Mouse (Mus musculus) kidney, embryonic 16.5 days (tissue): Measurements from ENCODE around the gene Tcirg1. TPM values are rescaled to one million over a fixed set of nuclear protein-coding genes. Genes with fewer than 3 reads are reported as not detected.

Source experiments
- ATAC-seq: fragments of 200-750 bp; cut with Nextera tagmentation; 2 replicates; pipeline ENCODE4 v1.8.0; 2017; ENCODE audit warnings: moderate TSS enrichment; ENCODE audit not compliant: low FRiP score, low TSS enrichment
- H3K27ac ChIP-seq: fragments of 300-500 bp; sonication (generic); 2 replicates; pipeline ENCODE4 v1.5.1; 2014; ENCODE audit warnings: low read length
- H3K27me3 ChIP-seq: fragments of 300-500 bp; sonication (generic); 2 replicates; pipeline ENCODE4 v1.6.1; 2014; ENCODE audit warnings: low read length, control low read depth, mixed read lengths; ENCODE audit not compliant: insufficient read depth
- H3K36me3 ChIP-seq: fragments of 300-500 bp; sonication (generic); 2 replicates; pipeline ENCODE4 v1.6.1; 2014; ENCODE audit warnings: low read length, control low read depth, mixed read lengths; ENCODE audit not compliant: insufficient read depth
- H3K4me1 ChIP-seq: fragments of 300-500 bp; sonication (generic); 2 replicates; pipeline ENCODE4 v1.6.1; 2014; ENCODE audit warnings: low read length, control low read depth, mixed read lengths; ENCODE audit not compliant: insufficient read depth
- H3K4me2 ChIP-seq: fragments of 300-500 bp; sonication (generic); replicated peaks from 2 replicates; pipeline ENCODE4 v1.6.1; 2014; ENCODE audit warnings: low read depth, low read length
- H3K4me3 ChIP-seq: fragments of 300-500 bp; sonication (generic); 2 replicates; pipeline ENCODE4 v1.5.1; 2014; ENCODE audit warnings: mild to moderate bottlenecking, low read length
- H3K9ac ChIP-seq: fragments of 300-500 bp; sonication (generic); replicated peaks from 2 replicates; pipeline ENCODE4 v1.6.1; 2014; ENCODE audit warnings: low read length
- H3K9me3 ChIP-seq: fragments of 300-500 bp; sonication (generic); 2 replicates; pipeline ENCODE4 v1.6.1; 2016; ENCODE audit warnings: low read length, control low read depth
- WGBS: fragments of 180-500 bp; shearing (Covaris S2); extraction: QIAGEN DNeasy Blood & Tissue Kit; methylation state at CpG from one replicate; pipeline ENCODE4 v1.1.7; 2014; 5-methylcytosine and 5-hydroxymethylcytosine counted together
- polyA plus RNA-seq: library from polyadenylated mRNA; unstranded; fragments of >200 nt; fragmentation: Nextera tagmentation; extraction: Ambion mirVana; gene quantifications from 2 replicates; pipeline ENCODE4 v1.2.1, GENCODE M21; 2015

The Tcirg1 gene
- polyA plus RNA-seq, 1 experiment from 2014 or later: 56.1 TPM

DNA sequence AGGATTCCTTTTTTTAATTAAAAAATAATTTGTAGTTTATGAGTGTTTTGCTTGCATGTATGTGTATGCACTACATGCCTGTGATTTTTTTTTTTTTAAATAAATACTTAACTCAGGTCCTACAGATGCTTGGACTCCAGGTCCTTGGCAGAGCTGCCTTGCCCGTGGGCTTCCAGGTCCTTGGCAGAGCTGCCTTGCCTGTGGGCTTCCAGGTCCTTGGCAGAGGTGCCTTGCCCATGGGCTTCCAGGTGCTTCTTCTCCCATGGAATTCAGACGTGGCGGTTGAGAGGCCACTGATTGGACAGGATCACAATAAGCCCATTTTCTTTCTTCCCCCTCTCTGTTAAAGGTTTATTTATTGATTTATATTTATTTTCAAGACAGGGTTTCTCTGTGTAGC is 49.7 kb downstream of the Tcirg1 start:
- Histone ChIP-seq H3K4me2 (no peak overlapping the region), H3K27ac (no peak overlapping the region), H3K4me1 (peaks cover 31% of the 10 kb centered on the region), H3K27me3 (no peaks in the 10 kb centered on the region), H3K4me3 (no peak overlapping the region), H3K9me3 (no peaks in the 10 kb centered on the region), H3K9ac (no peak overlapping the region), H3K36me3 (no peaks in the 10 kb centered on the region; the same call in 1 of the 2 replicates)
- ATAC-seq: no peak
- WGBS: 73% methylated on average over 3 of the region's 3 CpGs

- no peaks in the 10 kb centered on the region for H3K9me3 ChIP-seq
- no peaks in the 10 kb centered on the region for H3K36me3 ChIP-seq
- H3K27me3 ChIP-seq: no peaks in the 10 kb centered on the region
- 0 out of 2 replicates have a peak overlapping the region, but pooled peaks have one; percentile 17 for H3K9ac ChIP-seq
- WGBS: 16% methylated on average over 4 of the region's 4 CpGs
- peak overlapping the region; percentile 5; the same call in 1 of the 2 replicates for H3K4me3 ChIP-seq
- H3K27ac ChIP-seq: peak overlapping the region; percentile 27
- no peak for ATAC-seq
- H3K4me2 ChIP-seq: peak overlapping the region; percentile 38
- H3K4me1 ChIP-seq: peaks cover 38% of the 10 kb centered on the region
Observed at GRCm38 (mm10) chr19:3855601-3856000, 51.3 kb downstream of the Tcirg1 start.

DNA sequence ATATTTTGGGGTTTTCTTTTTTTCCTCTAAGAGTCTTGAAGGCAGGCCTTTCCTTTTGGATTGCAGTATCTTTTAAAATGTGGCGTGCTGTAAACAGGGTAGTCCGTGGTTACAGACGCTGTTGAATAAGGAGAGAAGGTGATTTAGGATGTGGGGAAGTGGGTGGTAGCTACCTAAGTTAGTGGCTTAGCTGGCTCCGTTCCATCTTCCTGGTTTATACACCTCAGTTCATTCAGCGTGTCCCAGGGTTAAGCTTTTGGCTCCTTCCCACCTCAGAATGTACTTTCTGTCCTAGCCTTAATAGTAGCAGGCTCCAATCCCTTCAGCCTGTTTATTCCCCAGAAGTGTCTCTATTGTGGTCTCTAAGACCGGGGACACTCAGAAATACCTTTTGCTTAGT is 51.8 kb downstream of the Tcirg1 start:
- 56% methylated on average over 6 of the region's 6 CpGs for WGBS
- H3K27me3 ChIP-seq: no peaks in the 10 kb centered on the region
- no peaks in the 10 kb centered on the region for H3K36me3 ChIP-seq
- H3K27ac ChIP-seq: peak overlapping the region; percentile 27; the same call in 1 of the 2 replicates
- no peaks in the 10 kb centered on the region for H3K9me3 ChIP-seq
- no peak overlapping the region for H3K9ac ChIP-seq
- no peak for ATAC-seq
- H3K4me2 ChIP-seq: peak overlapping the region; percentile 38
- peak overlapping the region; percentile 5; the same call in 1 of the 2 replicates for H3K4me3 ChIP-seq
- H3K4me1 ChIP-seq: peaks cover 40% of the 10 kb centered on the region

DNA sequence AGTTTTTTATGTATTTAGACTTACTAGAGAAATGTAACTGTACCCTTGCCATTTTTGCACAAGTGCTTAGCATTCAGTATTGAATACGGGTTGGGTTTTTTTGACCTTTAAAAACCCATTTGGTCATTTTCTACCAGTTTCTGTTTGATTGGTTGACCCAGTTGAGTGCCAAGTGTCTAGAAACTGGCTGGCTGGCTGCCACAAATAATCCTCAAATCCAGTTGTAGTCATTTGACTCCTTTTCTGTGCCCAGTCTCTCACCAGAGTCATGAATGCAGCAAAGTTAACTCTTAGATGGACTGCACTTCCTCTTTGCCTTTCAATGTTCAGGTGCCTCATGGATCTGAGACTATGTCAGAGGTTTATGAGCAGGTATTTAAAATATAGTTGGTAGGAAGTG is 53.0 kb downstream of the Tcirg1 start:
- Histone ChIP-seq H3K9me3 (no peaks in the 10 kb centered on the region), H3K4me2 (peak overlapping the region; percentile 79), H3K36me3 (no peaks in the 10 kb centered on the region), H3K9ac (no peak overlapping the region), H3K4me1 (peaks cover 42% of the 10 kb centered on the region), H3K4me3 (peak overlapping the region; percentile 65), H3K27ac (no peak overlapping the region), H3K27me3 (no peaks in the 10 kb centered on the region)
- no peak for ATAC-seq
- 82% methylated on average over 1 of the region's 1 CpGs for WGBS

GRCm38 (mm10) chr19:3853121-3853520 is 53.8 kb downstream of the Tcirg1 start:
- Histone ChIP-seq H3K27ac (no peak overlapping the region), H3K4me1 (peaks cover 42% of the 10 kb centered on the region), H3K9ac (no peak overlapping the region), H3K4me3 (peak overlapping the region; percentile 65), H3K9me3 (no peaks in the 10 kb centered on the region), H3K27me3 (no peaks in the 10 kb centered on the region), H3K4me2 (peak overlapping the region; percentile 79), H3K36me3 (no peaks in the 10 kb centered on the region)
- no peak for ATAC-seq
- WGBS: 83% methylated on average over 10 of the region's 10 CpGs

GRCm38 (mm10) chr19:3851979-3852681 is 54.8 kb downstream of the Tcirg1 start:
- peak overlapping the region; percentile 65 for H3K4me3 ChIP-seq
- under 1% methylated on average over 62 of the region's 74 CpGs for WGBS
- H3K4me2 ChIP-seq: peak overlapping the region; percentile 79
- no peak; the same call in none of the 2 replicates for ATAC-seq
- peak overlapping the region; percentile 83 for H3K9ac ChIP-seq
- peaks cover 40% of the 10 kb centered on the region for H3K4me1 ChIP-seq
- H3K36me3 ChIP-seq: no peaks in the 10 kb centered on the region
- no peaks in the 10 kb centered on the region for H3K27me3 ChIP-seq
- H3K27ac ChIP-seq: peak overlapping the region; percentile 98
- no peaks in the 10 kb centered on the region for H3K9me3 ChIP-seq

GRCm38 (mm10) chr19:3851502-3851962 is 55.4 kb downstream of the Tcirg1 start, which contains the start of gene Chka:
TSS of gene Chka (plus strand) at chr19:3851773.
- H3K9me3 ChIP-seq: no peaks in the 10 kb centered on the region
- ATAC-seq: peak; percentile 98
- H3K27me3 ChIP-seq: no peaks in the 10 kb centered on the region
- H3K4me1 ChIP-seq: peaks cover 40% of the 10 kb centered on the region
- H3K36me3 ChIP-seq: no peaks in the 10 kb centered on the region
- peak within 1 kb of the TSS; percentile 83 for H3K9ac ChIP-seq
- 0% methylated on average over 54 of the region's 54 CpGs for WGBS
- peak within 1 kb of the TSS; percentile 65 for H3K4me3 ChIP-seq
- peak within 1 kb of the TSS; percentile 98 for H3K27ac ChIP-seq
- H3K4me2 ChIP-seq: peak within 1 kb of the TSS; percentile 79

GRCm38 (mm10) chr19:3850847-3851469 is 56.0 kb downstream of the Tcirg1 start:
- H3K4me3 ChIP-seq: peak overlapping the region; percentile 65
- 0 out of 2 replicates have a peak, but pooled peaks have one; percentile 6 for ATAC-seq
- H3K36me3 ChIP-seq: no peaks in the 10 kb centered on the region
- WGBS: 5% methylated on average over 19 of the region's 19 CpGs
- peaks cover 39% of the 10 kb centered on the region for H3K4me1 ChIP-seq
- peak overlapping the region; percentile 69 for H3K9ac ChIP-seq
- H3K9me3 ChIP-seq: no peaks in the 10 kb centered on the region
- no peaks in the 10 kb centered on the region for H3K27me3 ChIP-seq
- peak overlapping the region; percentile 79 for H3K4me2 ChIP-seq
- peak overlapping the region; percentile 68 for H3K27ac ChIP-seq

DNA sequence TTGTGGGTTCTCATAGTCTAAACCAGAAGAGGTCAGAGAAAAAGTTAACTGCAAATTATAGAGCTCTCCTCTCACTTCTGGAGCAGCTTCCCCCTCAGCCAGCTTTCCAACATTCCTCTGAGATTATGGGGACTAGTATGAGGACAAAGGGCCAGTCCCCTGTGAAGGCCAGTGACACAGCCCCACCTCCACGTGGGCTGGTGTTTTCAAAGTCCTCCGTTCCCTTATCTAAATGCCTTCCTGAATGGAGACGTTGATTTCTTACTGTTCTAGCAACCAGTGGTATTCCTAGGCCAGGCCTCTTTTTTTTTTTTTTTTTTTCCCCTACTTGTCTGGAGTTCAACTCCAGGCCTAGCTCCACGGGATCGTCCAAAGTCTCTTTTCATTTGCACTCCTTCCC is 56.9 kb downstream of the Tcirg1 start:
- 52% methylated on average over 5 of the region's 5 CpGs for WGBS
- Histone ChIP-seq H3K27me3 (no peaks in the 10 kb centered on the region), H3K9ac (no peak overlapping the region), H3K9me3 (no peaks in the 10 kb centered on the region), H3K4me2 (no peak overlapping the region), H3K4me1 (peaks cover 30% of the 10 kb centered on the region), H3K27ac (no peak overlapping the region), H3K36me3 (no peaks in the 10 kb centered on the region), H3K4me3 (no peak overlapping the region)
- ATAC-seq: no peak

DNA sequence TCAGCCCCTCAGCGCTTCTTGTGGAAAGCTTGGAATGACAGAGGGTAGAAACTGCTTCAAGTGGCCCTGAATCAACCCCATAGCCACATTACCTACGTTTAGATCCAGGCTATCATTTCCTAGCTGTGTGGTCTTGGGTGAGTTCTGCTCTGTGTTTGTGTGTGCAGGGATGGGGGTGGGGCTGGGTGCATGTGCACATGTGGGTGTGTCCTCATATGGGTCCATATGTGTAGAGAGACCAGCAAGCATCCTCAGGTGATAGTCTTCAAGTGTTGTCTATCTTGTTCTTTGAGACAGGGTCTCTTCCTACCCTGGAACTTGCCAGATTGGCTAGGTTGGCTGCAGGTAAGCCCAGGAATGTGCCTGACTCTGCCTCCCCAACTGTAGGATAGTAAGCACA is 57.7 kb downstream of the Tcirg1 start:
- no peak for ATAC-seq
- no peaks in the 10 kb centered on the region for H3K9me3 ChIP-seq
- H3K36me3 ChIP-seq: no peaks in the 10 kb centered on the region
- 88% methylated on average over 2 of the region's 2 CpGs for WGBS
- no peak overlapping the region for H3K4me2 ChIP-seq
- H3K9ac ChIP-seq: no peak overlapping the region
- no peak overlapping the region for H3K4me3 ChIP-seq
- H3K27ac ChIP-seq: peak overlapping the region; percentile 55; the same call in 1 of the 2 replicates
- peaks cover 24% of the 10 kb centered on the region for H3K4me1 ChIP-seq
- no peaks in the 10 kb centered on the region for H3K27me3 ChIP-seq
